Mouse (Mus musculus): ENCODE results near the gene Sash1. TPM values are rescaled to one million over a fixed set of nuclear protein-coding genes. Genes with fewer than 3 reads are reported as not detected.

Sash1 gene
- polyA plus RNA-seq, 1 experiment from 2014 or later, result 6.5 TPM

DNA sequence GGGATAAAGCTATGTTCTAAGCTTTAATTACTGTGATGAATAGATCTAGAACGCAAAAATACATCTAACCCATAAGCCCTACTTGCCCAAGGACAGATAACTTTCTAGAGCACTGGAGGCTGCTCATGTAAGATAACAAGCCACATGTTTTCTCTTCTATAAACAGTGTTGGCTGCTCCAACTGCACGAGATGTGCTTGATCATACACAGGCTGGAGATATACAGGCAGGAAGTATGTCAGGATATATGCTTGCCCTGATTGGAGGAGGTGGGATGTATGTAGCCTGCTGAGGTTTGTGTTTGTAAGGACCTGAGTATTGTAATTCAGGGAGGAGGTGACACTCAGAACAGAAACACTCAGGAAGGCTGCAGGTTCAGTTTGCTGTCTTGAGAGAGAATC is 31.9 kb upstream of the Sash1 start:
- Histone ChIP-seq H3K9ac (no peak overlapping the region), H3K4me2 (replicated peaks) (no peak overlapping the region), H3K4me3 (no peak overlapping the region), H3K27ac (no peak overlapping the region), H3K9me3 (no peaks in the 10 kb centered on the region), H3K4me1 (peaks cover 3% of the 10 kb centered on the region; the same call in 1 of the 2 replicates), H3K36me3 (no peaks in the 10 kb centered on the region), H3K27me3 (no peaks in the 10 kb centered on the region)
- no peak for ATAC-seq (ENCODE audit: low FRiP score, low read depth)
- WGBS, result 79% methylated on average over 2 of the region's 2 CpGs

DNA sequence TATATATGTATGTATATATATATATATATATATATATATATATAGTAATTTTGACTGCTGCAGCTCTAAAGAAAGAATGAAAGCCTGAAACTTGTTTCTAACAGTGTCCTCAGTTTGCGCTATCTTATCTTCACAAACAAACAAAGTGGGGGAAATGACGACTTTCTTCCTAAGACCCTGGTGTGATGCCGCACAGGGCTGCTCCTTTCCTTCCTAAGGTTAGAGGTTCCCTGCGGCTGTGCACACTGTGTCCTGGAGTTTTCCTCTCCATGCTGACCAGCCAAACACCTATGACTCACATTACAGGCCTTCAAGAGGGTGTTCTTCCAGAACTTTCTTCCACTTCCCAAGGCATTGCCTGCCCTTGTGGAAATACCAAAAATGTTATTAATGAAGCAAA is 31.5 kb upstream of the Sash1 start:
- no peak overlapping the region for H3K4me3 ChIP-seq
- no peaks in the 10 kb centered on the region for H3K27me3 ChIP-seq
- peaks cover 3% of the 10 kb centered on the region; the same call in 1 of the 2 replicates for H3K4me1 ChIP-seq
- H3K9ac ChIP-seq, result no peak overlapping the region
- no peaks in the 10 kb centered on the region for H3K9me3 ChIP-seq
- ATAC-seq (ENCODE audit: low FRiP score, low read depth), result no peak
- no peak overlapping the region for H3K4me2 ChIP-seq (replicated peaks)
- no peak overlapping the region for H3K27ac ChIP-seq
- 87% methylated on average over 4 of the region's 4 CpGs for WGBS
- H3K36me3 ChIP-seq, result no peaks in the 10 kb centered on the region

GRCm38 (mm10) chr10:8915755-8916154 is 29.9 kb upstream of the Sash1 start:
- no peak overlapping the region for H3K4me2 ChIP-seq (replicated peaks)

DNA sequence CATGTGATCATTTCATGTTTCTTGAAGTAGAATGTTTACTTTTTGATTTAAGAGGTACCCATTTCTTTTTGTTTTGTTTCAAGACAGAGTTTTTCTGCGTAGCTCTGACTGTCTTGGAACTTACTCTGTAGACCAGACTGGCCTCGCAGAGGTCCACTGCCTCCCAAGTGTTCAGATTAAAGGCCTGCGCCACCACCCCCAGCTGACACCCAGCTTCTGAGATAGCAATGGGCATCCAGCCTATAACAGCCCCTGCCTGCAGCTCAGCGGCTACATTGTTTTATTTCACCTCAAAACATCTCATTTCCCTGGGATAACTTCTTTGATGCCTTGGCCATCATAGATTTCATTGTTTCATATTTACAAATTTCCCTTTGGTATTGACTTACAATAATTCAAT is 28.0 kb upstream of the Sash1 start:
- peaks cover 15% of the 10 kb centered on the region for H3K4me1 ChIP-seq
- H3K9ac ChIP-seq, result no peak overlapping the region
- H3K4me2 ChIP-seq (replicated peaks), result no peak overlapping the region
- ATAC-seq (ENCODE audit: low FRiP score, low read depth), result no peak
- H3K27me3 ChIP-seq, result no peaks in the 10 kb centered on the region
- H3K27ac ChIP-seq, result no peak overlapping the region
- H3K9me3 ChIP-seq, result no peaks in the 10 kb centered on the region
- 84% methylated on average over 4 of the region's 4 CpGs for WGBS
- H3K36me3 ChIP-seq, result no peaks in the 10 kb centered on the region
- no peak overlapping the region for H3K4me3 ChIP-seq

More at GRCm38 (mm10) chr10:8915755-8916154, 29.9 kb upstream of the Sash1 start:
- Histone ChIP-seq H3K27ac (no peak overlapping the region), H3K36me3 (no peaks in the 10 kb centered on the region), H3K4me1 (peaks cover 4% of the 10 kb centered on the region), H3K9ac (no peak overlapping the region), H3K9me3 (no peaks in the 10 kb centered on the region), H3K27me3 (no peaks in the 10 kb centered on the region), H3K4me3 (no peak overlapping the region)
- 75% methylated on average over 5 of the region's 5 CpGs for WGBS
- ATAC-seq (ENCODE audit: low FRiP score, low read depth), result no peak

DNA sequence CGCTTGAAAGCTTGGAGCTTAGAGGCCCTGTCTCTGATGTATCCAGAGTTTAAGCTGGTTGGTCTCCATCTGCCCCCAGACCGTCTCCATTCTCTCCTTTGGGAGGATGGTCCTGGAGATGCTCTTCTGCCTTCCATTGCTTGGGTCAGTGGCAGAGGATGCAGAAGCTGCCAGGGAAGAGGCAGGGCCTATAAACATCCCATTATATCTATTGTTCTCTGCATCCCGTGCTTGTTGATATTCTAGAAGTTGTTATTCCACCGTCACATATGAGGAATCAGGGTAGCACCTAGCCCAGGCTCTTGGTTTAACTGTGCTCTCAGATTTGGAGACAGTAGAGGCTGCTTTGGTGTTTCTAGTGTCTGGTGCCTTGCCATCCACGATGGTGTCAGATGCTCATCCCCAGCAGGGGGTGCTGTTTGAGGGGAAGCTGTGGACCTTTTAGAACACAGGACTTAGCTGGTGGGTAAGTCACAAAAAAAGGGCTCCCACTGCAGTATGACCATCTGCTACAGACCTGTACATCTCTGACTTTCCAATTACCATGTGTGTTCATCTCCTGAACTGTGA is 26.9 kb upstream of the Sash1 start:
- H3K36me3 ChIP-seq, result no peaks in the 10 kb centered on the region
- WGBS, result 77% methylated on average over 5 of the region's 5 CpGs
- no peak overlapping the region for H3K27ac ChIP-seq
- no peak overlapping the region for H3K4me3 ChIP-seq
- 0 out of 2 replicates have a peak, but pooled peaks cover 3% of the 10 kb centered on the region for H3K9me3 ChIP-seq
- no peaks in the 10 kb centered on the region for H3K27me3 ChIP-seq
- no peak overlapping the region for H3K9ac ChIP-seq
- ATAC-seq (ENCODE audit: low FRiP score, low read depth), result no peak
- H3K4me2 ChIP-seq (replicated peaks), result no peak overlapping the region
- peaks cover 15% of the 10 kb centered on the region for H3K4me1 ChIP-seq

GRCm38 (mm10) chr10:8912213-8912612 is 26.3 kb upstream of the Sash1 start:
- no peak overlapping the region for H3K4me3 ChIP-seq
- H3K27ac ChIP-seq, result no peak overlapping the region
- no peaks in the 10 kb centered on the region for H3K27me3 ChIP-seq
- H3K9ac ChIP-seq, result no peak overlapping the region
- 53% methylated on average over 4 of the region's 4 CpGs for WGBS
- H3K9me3 ChIP-seq, result 0 out of 2 replicates have a peak, but pooled peaks cover 3% of the 10 kb centered on the region
- peaks cover 15% of the 10 kb centered on the region for H3K4me1 ChIP-seq
- no peak overlapping the region for H3K4me2 ChIP-seq (replicated peaks)
- ATAC-seq (ENCODE audit: low FRiP score, low read depth), result no peak
- no peaks in the 10 kb centered on the region for H3K36me3 ChIP-seq

DNA sequence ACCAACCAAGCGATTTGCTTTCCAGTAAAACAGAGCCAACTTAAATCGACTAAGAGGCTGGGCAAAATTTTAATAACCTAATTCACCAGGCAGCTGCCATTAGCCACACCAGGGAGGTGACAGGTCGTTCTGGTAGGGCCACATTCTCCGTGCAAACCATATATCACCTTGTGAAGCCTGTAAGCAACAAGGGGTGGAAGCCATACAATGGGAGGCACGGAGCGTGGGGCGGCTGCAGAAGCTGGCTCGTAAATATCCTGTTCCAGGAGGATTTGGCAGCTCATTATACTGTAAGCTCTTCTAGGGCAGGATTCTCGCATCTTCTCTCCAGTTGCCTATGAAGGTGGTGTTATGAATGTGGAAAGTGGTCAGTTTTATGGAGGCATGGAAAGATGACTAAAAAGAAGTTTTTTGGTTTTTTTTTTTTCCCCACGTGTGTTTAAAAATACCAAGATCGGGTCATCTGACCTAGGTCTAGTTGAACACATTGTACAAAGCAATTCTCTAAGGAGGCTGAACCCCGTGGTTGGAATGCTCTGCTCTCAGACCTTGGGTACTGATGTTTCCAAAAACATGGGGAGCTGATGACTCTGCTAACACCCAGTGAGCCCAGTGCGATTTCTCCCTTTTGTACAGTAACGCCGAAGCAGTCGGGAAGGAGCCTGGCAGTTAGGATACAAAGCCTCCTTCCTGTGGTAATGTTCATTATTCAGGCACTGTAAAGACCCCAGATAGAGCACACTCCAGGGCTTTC is 24.5 kb upstream of the Sash1 start:
- no peak overlapping the region; the same call in 1 of the 2 replicates for H3K27ac ChIP-seq
- no peaks in the 10 kb centered on the region for H3K36me3 ChIP-seq
- ATAC-seq (ENCODE audit: low FRiP score, low read depth), result no peak
- H3K9ac ChIP-seq, result no peak overlapping the region
- H3K4me3 ChIP-seq, result no peak overlapping the region
- 0 out of 2 replicates have a peak, but pooled peaks cover 3% of the 10 kb centered on the region for H3K9me3 ChIP-seq
- no peaks in the 10 kb centered on the region for H3K27me3 ChIP-seq
- peak overlapping the region; percentile 28 for H3K4me2 ChIP-seq (replicated peaks)
- peaks cover 15% of the 10 kb centered on the region for H3K4me1 ChIP-seq
- 33% methylated on average over 16 of the region's 16 CpGs for WGBS

DNA sequence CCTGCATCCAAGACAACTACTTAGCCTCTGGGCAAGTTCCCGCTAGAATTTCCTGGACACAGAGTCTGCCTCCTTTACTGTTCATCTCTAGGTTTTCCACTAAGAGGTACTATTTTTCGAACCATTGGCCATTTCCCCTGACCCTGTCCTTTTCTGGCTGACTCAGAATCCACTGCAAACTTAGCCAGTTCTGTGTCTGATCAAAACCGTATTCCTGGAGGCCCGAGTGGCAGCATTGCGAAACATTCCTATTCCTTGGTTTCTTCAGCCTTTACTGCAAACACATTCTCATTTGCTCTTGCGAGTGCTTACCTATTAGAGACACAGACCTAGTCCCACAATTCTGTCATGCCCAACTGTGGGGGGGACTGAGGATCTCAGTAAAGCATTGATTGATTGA is 17.2 kb upstream of the Sash1 start:
- Histone ChIP-seq H3K27me3 (no peaks in the 10 kb centered on the region), H3K9ac (no peak overlapping the region), H3K9me3 (no peaks in the 10 kb centered on the region), H3K4me1 (peaks cover 14% of the 10 kb centered on the region), H3K36me3 (no peaks in the 10 kb centered on the region), H3K4me3 (no peak overlapping the region), H3K4me2 (replicated peaks) (no peak overlapping the region), H3K27ac (no peak overlapping the region)
- ATAC-seq (ENCODE audit: low FRiP score, low read depth), result no peak
- 92% methylated on average over 6 of the region's 6 CpGs for WGBS

DNA sequence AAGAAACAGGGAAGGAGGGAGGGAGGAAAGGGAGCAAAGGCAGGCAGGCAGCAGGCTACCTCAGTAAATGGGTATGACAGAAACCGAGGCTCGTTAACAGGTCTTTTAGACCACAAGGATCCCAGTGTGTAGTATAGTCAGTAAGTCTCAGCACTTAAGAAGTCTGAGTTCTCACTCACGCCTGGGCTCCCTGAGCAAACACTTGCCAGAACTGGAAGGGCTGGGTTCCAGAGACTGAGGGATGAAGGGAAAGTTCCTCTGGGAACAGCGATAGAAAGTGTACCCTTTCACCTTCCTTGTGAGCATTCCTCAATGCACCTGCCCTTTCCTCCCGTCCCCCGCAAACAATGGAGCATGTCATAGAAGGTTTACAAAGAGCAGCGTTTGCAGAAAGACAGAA is 16.5 kb upstream of the Sash1 start:
- ATAC-seq (ENCODE audit: low FRiP score, low read depth), result no peak
- H3K4me3 ChIP-seq, result no peak overlapping the region
- H3K27me3 ChIP-seq, result no peaks in the 10 kb centered on the region
- no peaks in the 10 kb centered on the region for H3K9me3 ChIP-seq
- H3K9ac ChIP-seq, result no peak overlapping the region
- WGBS, result 72% methylated on average over 7 of the region's 7 CpGs
- no peaks in the 10 kb centered on the region for H3K36me3 ChIP-seq
- no peak overlapping the region for H3K27ac ChIP-seq
- H3K4me2 ChIP-seq (replicated peaks), result no peak overlapping the region
- H3K4me1 ChIP-seq, result peaks cover 14% of the 10 kb centered on the region

DNA sequence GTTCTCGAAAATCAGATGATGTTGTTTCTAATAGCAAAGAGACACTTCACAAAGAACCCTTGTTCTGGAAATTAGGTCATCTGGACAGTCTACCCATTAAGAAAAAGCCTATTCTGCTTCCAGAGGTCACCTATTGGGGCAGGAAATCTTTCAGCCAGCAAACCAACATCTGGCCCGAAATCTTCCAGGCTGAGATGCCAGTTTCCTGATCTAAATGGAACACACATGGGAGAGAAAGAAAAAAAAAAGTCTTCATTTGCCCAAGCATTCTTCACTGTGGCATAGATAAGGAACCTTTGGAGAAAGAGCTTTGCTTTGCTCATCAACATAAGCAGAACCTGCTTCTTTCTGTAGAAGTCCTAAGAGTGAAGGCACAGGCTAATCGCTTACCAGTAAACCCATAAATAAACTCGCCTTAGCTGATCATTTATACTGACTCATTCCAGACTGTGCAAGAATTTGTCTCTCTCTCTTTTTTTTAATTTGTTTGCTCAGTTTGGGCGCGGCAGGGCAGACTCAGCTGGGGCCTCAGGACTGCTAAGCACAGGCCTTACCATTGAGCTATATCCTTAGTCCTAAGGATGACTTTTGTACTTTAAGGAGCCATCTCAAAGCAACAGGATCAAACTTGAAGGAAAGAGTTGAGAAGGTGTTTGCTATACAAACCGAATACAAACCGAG is 13.1 kb upstream of the Sash1 start:
- Histone ChIP-seq H3K4me1 (peaks cover 14% of the 10 kb centered on the region), H3K27ac (no peak overlapping the region), H3K9ac (no peak overlapping the region), H3K4me3 (no peak overlapping the region), H3K4me2 (replicated peaks) (no peak overlapping the region), H3K36me3 (no peaks in the 10 kb centered on the region), H3K9me3 (no peaks in the 10 kb centered on the region), H3K27me3 (no peaks in the 10 kb centered on the region)
- 42% methylated on average over 8 of the region's 8 CpGs for WGBS
- no peak for ATAC-seq (ENCODE audit: low FRiP score, low read depth)

DNA sequence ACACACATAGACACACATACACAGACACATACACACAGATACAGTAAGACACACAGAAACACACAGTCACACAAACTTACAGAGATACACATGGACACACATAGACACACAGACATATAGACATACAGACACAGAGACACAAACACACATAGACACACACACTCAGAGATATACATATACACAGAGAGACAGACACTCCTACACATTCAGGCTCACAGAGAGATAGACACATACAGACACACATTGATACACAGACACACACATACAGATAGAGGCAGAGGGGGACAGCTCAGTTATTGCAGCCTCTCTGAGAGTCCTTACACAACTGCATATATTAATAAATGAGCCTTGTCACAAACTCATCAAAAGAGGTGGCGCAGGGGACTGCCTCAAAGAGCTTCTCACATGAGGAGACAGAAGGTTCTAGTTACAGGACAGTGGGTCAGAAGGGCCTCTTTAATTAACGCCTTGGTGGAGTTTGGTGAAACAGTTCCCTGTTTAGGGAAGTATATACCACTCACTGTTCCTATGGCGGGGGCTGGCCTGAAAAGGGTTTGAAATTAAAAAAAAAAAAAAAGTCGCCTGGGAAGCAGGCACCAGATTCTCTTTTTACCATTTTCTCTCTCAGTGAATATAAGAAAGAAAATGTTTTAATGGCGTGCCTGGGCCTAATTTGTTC is 12.4 kb upstream of the Sash1 start:
- ATAC-seq (ENCODE audit: low FRiP score, low read depth), result no peak
- Histone ChIP-seq H3K27me3 (no peaks in the 10 kb centered on the region), H3K27ac (no peak overlapping the region), H3K4me3 (no peak overlapping the region), H3K4me2 (replicated peaks) (no peak overlapping the region), H3K4me1 (peaks cover 14% of the 10 kb centered on the region), H3K36me3 (no peaks in the 10 kb centered on the region), H3K9ac (no peak overlapping the region), H3K9me3 (no peaks in the 10 kb centered on the region)
- WGBS, result 32% methylated on average over 5 of the region's 5 CpGs

GRCm38 (mm10) chr10:8894965-8895515 is 9.2 kb upstream of the Sash1 start:
- H3K27ac ChIP-seq, result no peak overlapping the region
- no peak overlapping the region for H3K4me2 ChIP-seq (replicated peaks)
- no peak overlapping the region for H3K4me3 ChIP-seq
- no peak overlapping the region for H3K9ac ChIP-seq
- no peaks in the 10 kb centered on the region for H3K9me3 ChIP-seq
- WGBS, result 83% methylated on average over 6 of the region's 6 CpGs
- peaks cover 14% of the 10 kb centered on the region for H3K4me1 ChIP-seq
- H3K36me3 ChIP-seq, result no peaks in the 10 kb centered on the region
- ATAC-seq (ENCODE audit: low FRiP score, low read depth), result no peak
- no peaks in the 10 kb centered on the region for H3K27me3 ChIP-seq

Data from limb, embryonic 13.5 days (tissue).